Mouse (Mus musculus): ENCODE measurements around the gene Mllt1. TPM values are rescaled to one million over a fixed set of nuclear protein-coding genes. Genes with fewer than 3 reads are reported as not detected.

The Mllt1 gene
- total RNA-seq (2021): 10 to 100 TPM; 20.3 to 21.2 TPM
- long read RNA-seq, experiment 1, transcript Mllt1-201 (12 exons, 3,636 nt): major isoform, 11 of 23 reads
- long read RNA-seq, experiment 1, partial matches to known transcripts: 4 of 23 reads
- long read RNA-seq, experiment 1, other reads (novel, unspliced or antisense): 8 of 23 reads
- long read RNA-seq, experiment 2, partial matches to known transcripts: 2 of 17 reads
- long read RNA-seq, experiment 2, other reads (novel, unspliced or antisense): 12 of 17 reads

DNA sequence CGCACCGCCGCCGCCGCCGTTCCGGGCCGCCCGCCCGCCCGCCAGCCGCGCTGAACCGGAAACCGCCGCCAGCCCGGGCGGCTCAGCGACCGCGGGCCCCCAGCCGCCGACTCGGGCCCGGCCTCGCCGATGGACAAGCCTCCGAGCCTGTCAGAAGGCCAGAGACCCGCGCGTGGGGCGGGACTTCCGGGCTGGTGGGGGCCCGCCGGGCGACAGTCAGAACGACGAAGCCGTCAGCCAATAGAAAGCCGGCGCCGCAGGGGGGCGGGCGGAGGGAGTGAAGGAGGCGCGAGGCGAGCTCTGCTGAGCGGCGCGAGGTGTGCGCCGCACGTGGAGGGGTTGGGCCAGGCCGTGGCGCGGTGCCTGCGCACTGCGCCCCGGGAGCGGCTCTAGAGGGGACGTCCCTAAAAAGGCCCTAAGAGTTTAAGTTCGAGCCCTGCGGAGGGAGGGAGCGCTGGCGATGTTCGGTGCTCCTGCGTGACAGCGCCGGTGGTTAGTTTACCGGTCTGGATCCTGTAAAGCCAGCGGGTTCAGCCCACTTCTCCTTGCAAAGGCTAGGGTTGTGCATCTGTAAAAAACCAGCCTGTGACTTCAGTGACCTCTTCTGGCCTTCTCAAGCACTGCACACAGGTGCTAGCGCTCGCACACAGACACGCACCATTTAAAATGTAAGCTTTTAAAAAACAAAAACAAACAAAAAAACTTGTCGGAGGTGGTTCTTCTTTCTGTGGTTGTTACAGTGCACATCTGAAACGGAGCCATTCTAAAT is at the start of gene Mllt1:
Gene Mllt1 (minus strand): TSS at position 53 of the 769 bp plus-strand sequence.
- Histone ChIP-seq H3K4me3 (peak within 1 kb of the TSS; percentile 79), H3K27ac (peak within 1 kb of the TSS; percentile 89)
- peak; percentile 100 for DNase-seq
- intact Hi-C loops (cut with DNase I): loop anchor here (5.0 kb wide), 1 partner anchor 52 kb away; no protein-coding TSS in a partner anchor
- peak; percentile 64 for TF ChIP-seq CTCF (IDR thresholded peaks at IDR 0.05)

DNA sequence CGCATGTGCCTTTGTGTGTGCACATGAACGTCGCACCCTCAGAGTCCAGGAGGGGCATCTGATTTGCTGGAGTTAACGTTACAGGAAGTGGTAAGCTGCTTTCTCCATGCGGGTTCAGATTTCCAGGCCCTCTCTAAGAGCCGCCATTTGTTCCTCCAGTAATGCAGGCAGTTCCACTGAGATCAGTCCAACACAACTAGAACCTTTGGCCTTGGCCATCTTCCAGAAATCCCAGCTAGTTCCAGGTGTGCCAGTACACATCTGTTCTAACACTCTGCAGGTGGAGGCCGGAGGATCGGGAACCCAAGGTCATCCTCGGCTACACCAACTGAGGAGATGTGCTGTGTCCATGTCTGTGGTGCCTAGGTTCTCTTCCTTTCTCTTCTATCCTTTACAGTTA is 49.7 kb upstream of the Mllt1 start:
- DNase-seq: no peak
- Histone ChIP-seq H3K27ac (no peak overlapping the region), H3K4me3 (no peak overlapping the region)
- no peak for TF ChIP-seq CTCF (IDR thresholded peaks at IDR 0.05)
- intact Hi-C loops (cut with DNase I): loop anchor here (5.0 kb wide), 1 partner anchor 48 kb away; the partner anchor contains the start of gene Mllt1

DNA sequence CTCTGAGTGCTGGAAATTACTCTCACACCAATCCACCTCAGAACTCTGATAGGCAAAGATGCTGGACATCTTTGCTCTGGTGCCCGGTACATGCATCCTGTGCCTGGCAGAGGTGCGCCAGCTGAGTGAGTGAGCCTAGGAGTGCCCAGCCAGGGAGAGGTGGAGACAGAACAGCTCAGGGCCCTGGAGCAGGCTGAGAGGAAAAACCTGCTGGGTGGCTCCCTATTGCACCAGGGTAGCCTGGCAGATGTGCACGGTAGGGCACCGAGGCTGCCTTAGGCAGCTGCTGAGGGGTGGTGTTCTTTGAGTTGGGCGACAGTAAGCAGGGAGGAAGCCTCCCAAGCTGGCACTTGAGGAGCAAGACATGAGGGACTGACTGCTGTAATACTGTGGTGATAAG is 46.8 kb upstream of the Mllt1 start, which contains the start of gene Acer1:
Gene Acer1 (minus strand): TSS at position 114 of the 400 bp plus-strand sequence.
- Histone ChIP-seq H3K4me3 (no peak within 1 kb of the TSS), H3K27ac (no peak within 1 kb of the TSS)
- no peak for DNase-seq
- intact Hi-C loops (cut with DNase I): no loop called here
- no peak for TF ChIP-seq CTCF (IDR thresholded peaks at IDR 0.05)

DNA sequence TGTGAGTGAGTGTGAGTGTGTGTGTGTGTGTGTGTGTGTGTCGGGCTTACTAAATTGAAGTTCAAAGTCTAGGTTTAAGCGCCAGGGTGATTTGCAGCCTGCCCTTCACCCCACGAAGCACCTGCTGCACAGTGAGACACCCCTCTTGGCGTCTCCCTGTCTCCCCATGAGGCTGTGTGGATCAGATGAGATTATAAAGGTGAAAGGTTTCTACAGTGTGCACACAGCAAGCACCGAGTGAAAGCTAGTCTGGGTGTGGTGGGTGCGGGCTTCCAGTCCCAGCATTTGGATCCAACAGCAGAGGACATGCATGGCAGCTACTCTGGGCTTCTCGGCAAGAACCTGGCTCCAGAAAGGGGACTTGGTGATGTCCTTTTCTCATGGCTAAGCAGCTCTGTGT is 45.8 kb upstream of the Mllt1 start:
- TF ChIP-seq CTCF (IDR thresholded peaks at IDR 0.05): no peak
- no peak for DNase-seq
- H3K27ac ChIP-seq: no peak overlapping the region
- H3K4me3 ChIP-seq: no peak overlapping the region
- intact Hi-C loops (cut with DNase I): no loop called here

DNA sequence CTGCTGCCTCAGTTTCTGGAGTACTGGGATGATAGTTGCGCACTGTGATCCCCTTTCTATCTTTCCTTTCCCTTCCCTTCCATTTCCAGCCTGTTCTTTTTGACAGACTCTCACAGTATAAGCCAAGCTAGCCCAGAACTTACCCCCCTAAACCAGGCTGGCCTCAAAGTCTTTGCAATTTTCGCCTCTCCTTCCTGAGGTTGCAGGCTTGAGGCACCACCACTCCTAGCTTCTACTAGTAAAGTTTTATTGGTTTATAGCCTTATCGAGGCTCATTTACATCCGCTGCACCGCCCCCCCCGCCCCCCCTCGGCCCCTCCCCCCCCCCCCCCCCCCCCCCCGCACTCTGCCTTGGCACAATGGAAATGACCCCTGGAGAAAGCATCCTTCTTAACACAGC is 44.3 kb upstream of the Mllt1 start:
- no peak for TF ChIP-seq CTCF (IDR thresholded peaks at IDR 0.05)

DNA sequence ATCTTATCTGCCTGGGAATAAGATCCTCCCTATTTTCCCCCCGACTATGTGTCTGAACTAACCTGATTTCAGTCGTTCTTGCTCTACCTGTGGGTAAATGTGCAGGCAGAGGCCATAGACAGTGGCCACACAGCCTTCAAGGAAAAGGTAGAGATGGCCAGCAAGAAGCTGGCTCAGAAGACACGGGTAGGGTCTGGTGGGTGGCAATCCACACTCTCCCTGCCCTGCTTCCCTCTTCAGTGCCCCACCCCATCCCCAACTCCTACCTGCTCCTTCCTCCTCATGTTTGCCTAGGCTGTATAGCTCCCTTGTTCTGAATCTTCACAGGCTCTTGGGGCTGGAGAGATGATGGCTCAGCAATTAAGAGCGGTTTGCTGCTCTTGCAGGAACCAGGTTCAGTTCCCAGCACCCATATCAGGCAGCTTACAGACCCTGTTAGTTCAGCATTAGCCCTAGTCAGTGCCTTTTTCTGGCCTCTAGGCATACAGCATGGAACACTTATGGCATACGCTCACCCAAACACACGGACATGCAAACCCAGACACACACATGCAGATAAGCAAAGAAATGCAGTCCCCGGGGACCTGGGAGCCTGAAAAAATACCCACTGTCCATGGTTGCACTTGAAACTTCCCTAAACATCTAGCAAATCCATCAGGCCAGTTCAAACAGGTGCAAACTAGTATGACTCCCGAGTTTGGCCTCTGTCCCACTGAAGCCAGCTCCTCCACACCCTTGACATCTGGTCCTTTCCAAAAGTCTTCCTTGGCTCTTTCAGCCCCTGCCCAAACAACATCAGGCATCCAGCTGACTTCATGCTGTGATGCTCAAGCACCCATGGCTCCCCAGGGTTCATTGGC is 41.5 kb upstream of the Mllt1 start:
- Histone ChIP-seq H3K27ac (no peak overlapping the region), H3K4me3 (no peak overlapping the region)
- intact Hi-C loops (cut with DNase I): no loop called here
- DNase-seq: no peak
- no peak for TF ChIP-seq CTCF (IDR thresholded peaks at IDR 0.05)

More for the DNA sequence above, 44.3 kb upstream of the Mllt1 start:
- intact Hi-C loops (cut with DNase I): no loop called here
- Histone ChIP-seq H3K4me3 (no peak overlapping the region), H3K27ac (no peak overlapping the region)
- no peak for DNase-seq

DNA sequence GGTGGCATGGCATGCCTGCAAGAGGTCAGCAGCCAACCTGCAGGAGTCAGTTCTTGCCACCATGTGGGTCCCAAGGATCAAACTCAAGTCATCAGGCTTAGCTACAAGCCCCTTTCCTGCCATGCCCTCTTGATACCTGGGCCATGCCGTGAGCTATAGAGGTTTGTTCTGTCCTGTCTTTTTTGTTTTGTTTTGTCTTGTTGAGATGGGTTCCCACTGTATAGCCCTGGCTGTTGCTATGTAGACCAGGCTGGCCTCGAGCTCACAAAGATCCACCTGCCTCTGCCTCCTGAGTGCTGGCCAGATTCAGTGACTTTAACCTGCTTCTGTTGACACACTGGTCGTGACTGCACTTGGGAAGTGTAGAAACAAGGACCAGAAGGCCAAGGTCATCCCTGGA is 40.2 kb upstream of the Mllt1 start:
- DNase-seq: no peak
- Histone ChIP-seq H3K4me3 (no peak overlapping the region), H3K27ac (no peak overlapping the region)
- TF ChIP-seq CTCF (IDR thresholded peaks at IDR 0.05): no peak
- intact Hi-C loops (cut with DNase I): no loop called here

DNA sequence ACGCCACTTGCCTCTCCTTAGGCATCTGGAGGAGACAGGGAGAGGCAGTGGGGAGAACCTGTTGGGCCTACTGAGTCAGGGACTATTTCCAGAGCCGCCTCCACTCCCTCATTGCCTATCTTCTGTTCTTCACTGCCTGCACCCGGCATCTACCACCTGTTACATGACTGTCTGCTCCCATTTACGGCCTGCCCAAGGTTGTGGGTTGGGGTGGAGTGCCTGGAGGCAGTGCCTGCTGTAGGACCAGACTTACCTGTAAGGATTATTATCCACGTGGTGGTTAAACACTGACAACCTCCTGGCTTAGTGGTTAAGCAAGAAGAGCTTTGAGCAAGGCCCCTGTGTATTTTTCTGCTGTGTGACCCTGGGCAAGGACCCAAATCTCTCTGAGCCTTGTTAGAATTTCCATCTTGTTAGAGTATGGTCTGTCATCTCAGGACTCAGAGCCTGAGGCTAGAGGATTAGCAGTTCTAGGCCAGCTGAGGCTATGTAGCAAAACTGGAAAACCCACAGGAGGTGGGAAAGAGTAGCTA is 39.6 kb upstream of the Mllt1 start:
- no peak for DNase-seq
- no peak overlapping the region for H3K27ac ChIP-seq
- TF ChIP-seq CTCF (IDR thresholded peaks at IDR 0.05): no peak
- intact Hi-C loops (cut with DNase I): no loop called here
- H3K4me3 ChIP-seq: no peak overlapping the region

DNA sequence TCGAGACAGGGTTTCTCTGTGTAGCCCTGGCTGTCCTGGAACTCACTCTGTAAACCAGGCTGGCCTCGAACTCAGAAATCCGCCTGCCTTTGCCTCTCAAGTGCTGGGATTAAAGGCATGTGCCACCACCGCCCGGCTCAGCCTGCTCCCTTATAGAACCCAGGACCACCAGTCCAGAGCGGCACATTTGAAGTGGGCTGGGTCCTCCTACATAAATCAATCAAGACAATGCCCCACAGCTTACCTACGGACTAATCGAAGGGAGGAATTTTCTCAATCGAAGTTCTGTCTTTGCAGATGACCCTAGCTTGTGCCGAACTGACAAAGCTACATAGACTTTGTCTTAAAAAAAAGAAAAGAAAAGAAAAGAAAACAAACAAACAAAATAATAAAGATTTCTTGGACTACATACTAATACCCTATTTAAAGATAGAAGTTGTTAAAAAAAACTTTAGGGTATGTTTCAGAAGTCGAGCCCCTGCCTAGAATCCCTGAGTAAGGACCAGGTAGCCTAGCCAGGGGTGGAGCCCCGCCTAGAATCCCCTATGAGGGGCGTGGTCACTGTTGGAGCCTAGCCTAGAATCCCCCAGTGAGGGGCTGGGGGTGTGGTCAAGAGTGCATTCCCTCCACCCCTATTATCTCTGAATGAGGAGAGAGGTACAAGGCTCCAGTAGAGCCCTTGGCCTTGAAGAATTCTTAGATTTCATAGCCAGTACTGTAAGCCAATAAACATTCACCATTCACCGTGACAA is 38.9 kb upstream of the Mllt1 start:
- DNase-seq: no peak
- TF ChIP-seq CTCF (IDR thresholded peaks at IDR 0.05): no peak
- H3K27ac ChIP-seq: no peak overlapping the region
- H3K4me3 ChIP-seq: no peak overlapping the region
- intact Hi-C loops (cut with DNase I): no loop called here

DNA sequence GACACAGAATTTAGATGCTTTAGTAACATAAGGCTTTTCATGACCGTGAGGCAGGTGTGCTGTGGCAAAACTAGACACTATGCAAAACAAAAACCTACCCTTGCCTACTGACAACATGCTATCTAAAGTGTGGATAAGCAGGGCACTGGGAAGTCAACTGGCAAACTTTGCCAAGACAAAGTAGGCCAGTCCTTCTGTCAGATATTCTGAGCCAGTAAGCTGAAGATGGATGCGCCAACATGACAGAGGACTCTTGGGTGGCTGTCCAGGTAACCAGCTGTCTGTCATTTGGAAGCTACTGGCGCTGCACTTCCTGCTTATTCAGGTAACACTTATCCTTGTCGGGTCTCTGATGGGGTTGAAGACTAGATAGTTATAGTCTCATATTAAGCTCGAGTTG is 34.9 kb upstream of the Mllt1 start:
- DNase-seq: no peak
- H3K27ac ChIP-seq: no peak overlapping the region
- TF ChIP-seq CTCF (IDR thresholded peaks at IDR 0.05): no peak
- H3K4me3 ChIP-seq: no peak overlapping the region
- intact Hi-C loops (cut with DNase I): no loop called here

DNA sequence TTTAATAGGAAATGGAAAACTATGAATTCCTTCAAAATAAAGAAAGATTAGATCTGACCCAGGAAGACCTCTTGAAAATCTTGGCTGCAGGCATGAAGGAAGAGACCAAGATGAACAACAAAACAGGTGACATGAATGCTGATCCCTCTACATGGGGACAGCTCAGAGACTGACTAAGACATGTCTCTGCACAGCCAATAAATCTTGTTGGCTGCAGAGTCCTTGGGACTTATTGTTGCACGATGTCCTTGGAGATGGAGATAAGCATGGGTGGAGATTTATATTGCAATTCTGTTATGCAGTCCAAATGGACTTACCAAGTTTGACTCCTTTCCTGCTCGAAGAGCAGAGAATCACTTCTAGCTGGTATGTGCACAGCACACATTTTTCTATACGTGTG is 34.1 kb upstream of the Mllt1 start:
- no peak for DNase-seq
- intact Hi-C loops (cut with DNase I): no loop called here
- H3K4me3 ChIP-seq: no peak overlapping the region
- no peak for TF ChIP-seq CTCF (IDR thresholded peaks at IDR 0.05)
- no peak overlapping the region for H3K27ac ChIP-seq

DNA sequence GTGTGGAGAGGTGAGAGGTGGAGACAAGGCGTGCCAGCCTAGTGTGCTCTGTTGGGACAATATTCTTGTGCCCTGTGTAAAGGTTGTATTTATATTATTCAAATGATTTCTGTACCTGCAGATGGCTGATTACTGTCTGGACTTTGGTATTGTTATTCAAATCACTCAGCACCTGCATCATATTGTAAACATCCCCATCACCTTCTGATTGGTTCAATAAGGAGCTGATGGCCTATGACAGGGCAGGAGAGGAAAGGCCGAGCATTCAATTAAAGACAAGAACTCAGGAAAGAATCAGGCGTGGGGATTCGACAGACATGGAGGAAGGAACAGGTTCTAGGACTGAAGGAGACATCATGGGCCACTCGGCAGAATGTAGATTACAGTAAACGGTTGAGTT is 28.4 kb upstream of the Mllt1 start:
- intact Hi-C loops (cut with DNase I): no loop called here
- TF ChIP-seq CTCF (IDR thresholded peaks at IDR 0.05): no peak
- DNase-seq: no peak
- Histone ChIP-seq H3K4me3 (no peak overlapping the region), H3K27ac (no peak overlapping the region)

Measured in gastrocnemius, adult 2 months (tissue).